Mouse (Mus musculus): ENCODE data around the gene Ism1.

Gene Ism1

DNA sequence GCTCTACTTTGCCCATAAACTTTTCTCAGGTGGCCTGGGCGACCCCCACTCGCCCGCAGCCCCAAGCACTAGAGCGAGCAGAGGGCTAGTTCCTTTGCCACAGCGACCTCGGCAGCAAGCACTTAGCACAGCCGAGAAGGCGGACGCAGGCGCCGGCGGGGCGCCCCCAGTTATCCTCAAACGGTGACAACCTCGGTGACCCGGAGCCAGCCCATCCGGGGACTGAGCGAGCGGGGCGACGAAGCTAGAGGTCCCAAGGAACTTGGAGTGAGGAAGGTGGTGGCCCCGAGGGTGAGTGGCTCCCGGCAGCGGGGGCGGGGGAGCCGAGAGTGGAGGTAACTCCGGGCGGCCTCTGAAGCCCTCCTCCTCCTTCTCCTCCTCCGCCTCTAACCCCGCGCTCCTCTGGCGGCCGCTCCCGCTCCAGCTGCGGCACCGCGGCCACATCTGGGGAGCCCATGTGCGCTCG lies at the start of gene Ism1:
Gene Ism1, plus strand, starts transcription at position 370 of the 466 bp plus-strand sequence.
- DNase-seq (ENCODE audit: low spot score), result peak; percentile 64

GRCm38 (mm10) chr2:139628731-139629130 lies 49.2 kb upstream of the Ism1 start:
- DNase-seq (ENCODE audit: low spot score), result no peak

GRCm38 (mm10) chr2:139629653-139630052 lies 48.3 kb upstream of the Ism1 start:
- no peak for DNase-seq (ENCODE audit: low spot score)

DNA sequence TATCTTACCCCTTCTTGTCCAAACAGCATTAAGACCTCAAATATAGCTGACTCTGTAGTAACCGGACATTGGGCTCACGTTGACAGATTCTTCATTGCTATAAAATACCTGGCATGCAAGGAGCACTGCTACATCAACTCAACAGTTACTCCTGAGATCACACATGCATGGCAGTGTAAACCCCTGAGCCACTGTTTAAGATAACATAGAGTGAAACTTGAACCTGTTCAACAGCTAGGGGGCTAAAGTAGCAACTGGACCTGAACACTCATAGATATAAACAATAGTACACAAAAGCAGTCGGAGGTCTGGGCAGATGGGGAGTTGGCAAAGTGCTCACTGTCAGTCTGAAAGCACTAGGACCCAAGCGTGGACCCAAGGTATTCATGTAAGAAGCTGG lies 43.5 kb upstream of the Ism1 start:
- no peak for DNase-seq (ENCODE audit: low spot score)

- peak; percentile 34 for DNase-seq (ENCODE audit: low spot score)
Measured at GRCm38 (mm10) chr2:139637861-139638260, 40.1 kb upstream of the Ism1 start.

DNA sequence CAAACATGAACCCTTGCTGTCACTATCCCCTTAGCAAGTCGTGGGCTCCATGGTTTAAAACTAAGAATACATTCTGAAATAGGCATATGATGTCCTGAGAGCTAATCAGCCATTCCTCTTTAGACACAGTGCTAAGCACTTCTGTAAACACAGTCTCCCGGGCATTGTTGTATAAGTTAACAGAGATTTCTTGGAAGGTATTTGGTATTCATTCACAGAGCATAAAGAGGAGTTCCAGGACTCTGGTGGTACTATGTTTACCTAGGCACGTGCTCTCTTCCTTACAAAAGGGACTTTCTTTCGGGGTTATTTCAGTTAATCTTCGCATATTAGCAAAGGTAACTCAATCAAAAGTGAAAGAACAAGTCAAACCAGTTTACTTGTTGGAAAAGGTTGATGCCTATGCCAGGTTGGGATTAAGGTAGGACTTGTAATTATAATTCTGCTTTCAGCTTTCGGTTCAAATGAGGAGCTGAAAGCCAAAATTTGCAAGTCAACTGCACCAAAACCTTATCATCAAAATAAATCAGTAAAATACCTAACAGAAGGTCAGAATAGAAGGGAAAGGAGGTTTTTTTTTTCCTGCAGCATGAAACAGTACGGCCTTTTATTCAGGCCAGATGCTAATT lies 36.1 kb upstream of the Ism1 start:
- no peak for DNase-seq (ENCODE audit: low spot score)

GRCm38 (mm10) chr2:139649518-139649917 lies 28.5 kb upstream of the Ism1 start:
- no peak for DNase-seq (ENCODE audit: low spot score)

DNA sequence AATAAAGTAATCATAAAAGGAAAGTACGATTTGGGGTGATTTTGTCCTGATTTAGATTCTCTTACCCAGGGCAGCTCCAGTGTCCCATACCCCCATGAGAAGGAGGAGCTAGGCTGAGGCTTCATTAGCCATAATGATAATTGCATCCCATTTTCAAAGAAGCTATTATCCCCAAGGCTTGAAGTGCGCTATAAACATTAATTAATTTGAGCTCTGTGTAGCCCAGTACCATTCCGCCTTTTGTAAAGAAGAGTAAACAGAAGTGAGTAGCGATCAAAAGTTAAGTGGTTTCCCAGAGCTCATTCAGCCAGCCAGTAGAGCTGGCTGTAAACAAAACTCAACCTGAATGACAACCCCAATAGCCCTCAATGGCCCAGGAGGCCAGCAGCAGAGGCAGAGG lies 21.2 kb upstream of the Ism1 start:
- no peak for DNase-seq (ENCODE audit: low spot score)

DNA sequence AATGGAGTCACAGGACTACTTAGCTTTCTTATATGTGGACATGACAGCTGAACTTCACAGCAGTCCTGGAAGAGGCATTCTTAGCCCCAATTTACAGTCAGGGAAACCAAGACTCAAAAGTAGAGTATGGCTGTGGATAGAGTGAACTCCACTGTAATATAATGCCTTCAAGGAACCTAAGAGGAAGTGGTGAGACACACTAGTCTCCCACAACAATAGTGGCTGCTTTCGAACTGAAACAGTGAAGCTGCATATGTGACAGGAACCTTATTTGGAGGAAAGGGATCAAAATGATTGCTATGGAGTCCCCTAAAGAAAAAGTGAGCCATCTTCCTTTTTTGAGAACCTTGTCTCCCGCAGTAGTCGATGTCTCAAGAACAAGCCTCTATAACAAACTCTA lies 6.1 kb upstream of the Ism1 start:
- no peak for DNase-seq (ENCODE audit: low spot score)

DNA sequence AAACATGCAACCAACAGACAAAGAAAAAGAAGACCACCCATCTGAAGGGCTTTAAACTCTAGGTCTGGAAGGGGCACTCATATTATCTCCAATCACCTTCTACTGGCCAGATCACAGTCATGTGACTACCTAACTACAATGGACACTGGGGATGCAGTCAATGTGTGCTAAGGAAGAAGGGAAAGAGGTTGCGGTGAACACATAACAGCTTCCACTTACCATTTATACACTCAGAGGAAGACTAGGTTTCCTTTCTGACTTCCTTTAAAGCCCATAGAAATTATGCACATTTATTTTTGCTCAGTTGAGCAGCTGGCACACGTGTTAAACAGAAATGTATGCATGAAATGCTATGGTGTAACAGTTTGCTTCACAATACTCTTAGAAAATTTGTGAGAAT lies 5.6 kb upstream of the Ism1 start:
- no peak for DNase-seq (ENCODE audit: low spot score)

GRCm38 (mm10) chr2:139677065-139677762 lies 764 bp upstream of the Ism1 start:
- DNase-seq (ENCODE audit: low spot score), result peak; percentile 78

- DNase-seq (ENCODE audit: low spot score), result peak; percentile 83
Measured at GRCm38 (mm10) chr2:139678275-139679140, 530 bp downstream of the Ism1 start.

- DNase-seq (ENCODE audit: low spot score), result no peak
Measured at GRCm38 (mm10) chr2:139682540-139682939, 4.6 kb downstream of the Ism1 start.

DNA sequence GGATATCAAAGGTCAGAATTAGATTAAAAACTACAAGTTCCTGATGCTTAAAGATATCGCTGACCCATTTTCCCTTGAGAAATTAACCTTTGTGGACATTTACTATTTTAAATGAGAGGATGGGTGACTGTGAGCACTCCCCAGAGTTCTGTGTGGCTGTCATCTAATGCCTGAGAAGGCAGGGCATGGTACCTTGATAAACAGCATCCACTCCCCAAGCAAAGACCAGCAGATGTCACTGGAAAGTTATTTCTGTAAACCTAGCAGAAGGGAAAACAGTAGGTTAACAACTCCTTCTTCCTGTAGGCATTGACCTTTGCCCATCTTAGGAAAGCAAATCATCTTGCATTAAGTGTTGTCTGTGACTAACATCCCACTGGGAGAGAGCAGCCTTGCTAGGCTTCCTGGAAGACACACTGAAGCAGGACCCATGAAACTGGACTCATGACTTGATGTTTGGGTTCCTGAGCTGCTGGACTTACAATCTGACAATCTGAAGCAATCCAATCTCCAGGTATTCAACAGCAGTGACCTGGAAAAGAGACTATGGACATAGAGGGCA lies 11.5 kb downstream of the Ism1 start:
- DNase-seq (ENCODE audit: low spot score), result no peak

- no peak for DNase-seq (ENCODE audit: low spot score)
Measured at GRCm38 (mm10) chr2:139693521-139693920, 15.5 kb downstream of the Ism1 start.

- no peak for DNase-seq (ENCODE audit: low spot score)
Measured at GRCm38 (mm10) chr2:139694638-139695037, 16.7 kb downstream of the Ism1 start.

- no peak for DNase-seq (ENCODE audit: low spot score)
Measured at GRCm38 (mm10) chr2:139696578-139696977, 18.6 kb downstream of the Ism1 start.

DNA sequence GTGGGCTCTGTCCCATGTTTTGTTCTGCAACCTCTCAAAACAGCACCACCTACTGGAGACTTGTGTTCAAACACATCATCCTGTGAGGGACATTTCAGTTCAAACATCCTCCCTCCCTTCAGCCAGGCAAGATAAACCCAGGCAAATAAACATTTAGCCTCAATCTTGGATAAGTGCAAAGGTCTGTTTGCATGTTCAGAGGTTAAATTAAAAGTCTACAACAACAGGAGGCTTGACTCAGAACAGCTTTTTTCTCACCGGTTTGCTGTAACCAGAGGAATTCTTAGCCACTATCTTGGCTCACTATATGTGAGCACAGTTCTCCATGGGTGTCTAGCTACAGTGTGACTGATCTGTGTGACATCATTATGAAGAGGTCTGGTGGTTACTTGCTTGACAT lies 22.6 kb downstream of the Ism1 start:
- no peak for DNase-seq (ENCODE audit: low spot score)

DNA sequence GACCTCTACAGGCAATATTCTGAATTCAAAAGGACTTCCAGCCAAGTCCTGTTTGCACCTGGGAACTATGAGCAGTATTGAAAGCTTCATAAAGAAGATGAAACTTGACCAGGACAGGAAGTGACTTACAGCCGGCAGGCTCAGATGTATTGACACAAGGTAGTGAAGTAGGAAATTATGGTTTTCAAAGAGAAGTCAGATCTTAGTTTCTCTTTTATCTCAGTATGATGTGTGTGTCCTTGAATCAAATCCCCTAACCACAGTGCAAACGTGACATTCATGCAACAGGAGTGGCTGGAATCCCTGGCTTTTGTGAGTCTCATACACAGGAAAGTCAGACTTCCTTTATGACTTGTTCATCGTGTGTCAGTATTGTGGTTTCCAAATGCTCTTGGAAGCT lies 27.0 kb downstream of the Ism1 start:
- no peak for DNase-seq (ENCODE audit: low spot score)

- DNase-seq (ENCODE audit: low spot score), result peak; percentile 30
Measured at GRCm38 (mm10) chr2:139708194-139708899, 30.4 kb downstream of the Ism1 start.

- DNase-seq (ENCODE audit: low spot score), result no peak
Measured at GRCm38 (mm10) chr2:139711640-139712039, 33.7 kb downstream of the Ism1 start.

DNA sequence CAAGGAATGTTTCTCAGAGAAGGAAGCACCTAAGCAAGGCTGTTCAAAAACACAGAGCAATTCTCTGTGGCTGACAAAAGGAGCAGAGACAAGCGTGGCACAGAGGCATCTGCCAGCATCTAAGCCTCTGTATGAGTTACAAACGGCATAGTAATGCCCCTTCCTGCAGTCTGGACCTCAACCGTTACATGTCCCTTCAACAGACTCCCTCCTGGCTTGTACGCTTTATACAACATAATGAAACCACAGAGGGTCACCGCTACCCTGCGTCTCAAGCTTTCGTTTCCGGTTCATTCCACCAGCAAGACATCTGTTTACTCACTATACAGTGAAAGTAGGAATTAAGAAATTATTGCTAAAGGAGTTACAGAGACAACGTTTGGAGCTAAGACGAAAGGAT lies 34.1 kb downstream of the Ism1 start:
- DNase-seq (ENCODE audit: low spot score), result no peak
